Mouse (Mus musculus) liver, embryonic 14.5 days (tissue): Measurements from ENCODE around the gene Slc26a1. TPM values are rescaled to one million over a fixed set of nuclear protein-coding genes. Genes with fewer than 3 reads are reported as not detected.
A peak's percentile ranks its signal among the peaks of the same experiment; 100 is the strongest.

Experiments
- ATAC-seq: fragments of 200-750 bp; cut with Nextera tagmentation; 2 replicates; pipeline ENCODE4 v1.8.0; 2017; ENCODE audit warnings: moderate number of reproducible peaks, mild to moderate bottlenecking, moderate library complexity; ENCODE audit not compliant: insufficient read depth
- DNase-seq, 3 experiments: peaks; one replicate each; pipeline ENCODE4 v3.0.0-alpha.2; 2012 to 2013; ENCODE audit warnings: low read depth in 3 of 3, low spot score in 3 of 3
- H3K27ac ChIP-seq: fragments of 300-500 bp; sonication (generic); 2 replicates; pipeline ENCODE4 v1.5.1; 2014; ENCODE audit warnings: moderate library complexity, mild to moderate bottlenecking, control low read depth, inconsistent platforms
- H3K27me3 ChIP-seq: fragments of 300-500 bp; sonication (generic); 2 replicates; pipeline ENCODE4 v1.6.1; 2014; ENCODE audit warnings: mild to moderate bottlenecking, low read length, moderate library complexity; ENCODE audit not compliant: control insufficient read depth, insufficient read depth
- H3K36me3 ChIP-seq: fragments of 300-500 bp; sonication (generic); replicated peaks from 2 replicates; pipeline ENCODE4 v1.6.1; 2014; ENCODE audit warnings: low read depth; ENCODE audit not compliant: control insufficient read depth, insufficient read depth
- H3K4me1 ChIP-seq, 2 experiments: fragments of 200-500 bp in 1 of 2; fragments of 300-500 bp in 1 of 2; sonication (generic) in 1 of 2; replicated peaks; 2 replicates each; pipeline ENCODE4 v1.6.1; 2012 to 2014; ENCODE audit warnings: antibody characterized with exemption in 1 of 2, inconsistent platforms in 1 of 2, low read length in 1 of 2; ENCODE audit not compliant: control insufficient read depth in 2 of 2, insufficient read depth in 2 of 2
- H3K4me2 ChIP-seq: fragments of 300-500 bp; sonication (generic); 2 replicates; pipeline ENCODE4 v1.6.1; 2014; ENCODE audit warnings: low read depth, mild to moderate bottlenecking, control low read depth, moderate library complexity
- H3K4me3 ChIP-seq, 2 experiments: fragments of 200-500 bp in 1 of 2; fragments of 300-500 bp in 1 of 2; sonication (generic) in 1 of 2; 2 replicates each; pipeline ENCODE4 v1.5.1; 2012 to 2014; ENCODE audit warnings: low read depth in 2 of 2, low read length in 2 of 2, mild to moderate bottlenecking in 2 of 2, control low read depth in 1 of 2, inconsistent platforms in 1 of 2, moderate library complexity in 1 of 2; ENCODE audit not compliant: insufficient read depth in 1 of 2
- H3K9ac ChIP-seq: fragments of 300-500 bp; sonication (generic); replicated peaks from 2 replicates; pipeline ENCODE4 v1.6.1; 2014; ENCODE audit warnings: mild to moderate bottlenecking, control low read depth, moderate library complexity
- H3K9me3 ChIP-seq: fragments of 300-500 bp; sonication (generic); 2 replicates; pipeline ENCODE4 v1.6.1; 2016; ENCODE audit warnings: low read length, mixed read lengths; ENCODE audit not compliant: control insufficient read depth
- CTCF ChIP-seq: IDR thresholded peaks from 2 replicates; pipeline ENCODE4 v1.5.1; 2016; ENCODE audit warnings: antibody characterized with exemption, low read depth, control low read depth
- EP300 ChIP-seq: IDR thresholded peaks from 2 replicates; pipeline ENCODE4 v1.6.1; 2016; ENCODE audit warnings: antibody characterized with exemption, low read depth
- WGBS: fragments of 180-500 bp; shearing (Covaris S2); extraction: QIAGEN DNeasy Blood & Tissue Kit; methylation state at CpG from one replicate; pipeline ENCODE4 v1.1.7; 2014; ENCODE audit not compliant: insufficient replicate concordance; 5-methylcytosine and 5-hydroxymethylcytosine counted together
- polyA plus RNA-seq, 2 experiments: library from polyadenylated mRNA; depleted of rRNA in 1 of 2; stranded (reverse) in 1 of 2; unstranded in 1 of 2; fragments of >200 nt; fragmentation: Nextera tagmentation in 1 of 2; extraction: Ambion mirVana in 1 of 2; gene quantifications; 2 replicates each; pipeline versions ENCODE4 v1.2.1 to v1.2.3; 2012 to 2014

The Slc26a1 gene
- polyA plus RNA-seq, 2 experiments: 12.6 to 15.3 TPM

GRCm38 (mm10) chr5:108678296-108678854 lies 3.0 kb upstream of the Slc26a1 start:
- H3K9me3 ChIP-seq: no peaks in the 10 kb centered on the region
- H3K4me2 ChIP-seq: no peak overlapping the region
- no peak overlapping the region for H3K4me3 ChIP-seq
- H3K27me3 ChIP-seq: no peaks in the 10 kb centered on the region
- 0 out of 2 replicates have a peak overlapping the region, but pooled peaks have one; percentile 27 for H3K9ac ChIP-seq
- H3K4me1 ChIP-seq: peaks cover 35 to 44% of the 10 kb centered on the region in 2 experiments
- WGBS: 78% methylated on average over 6 of the region's 6 CpGs
- TF ChIP-seq EP300 (no peak), CTCF (no peak)
- peak overlapping the region; percentile 39 for H3K27ac ChIP-seq
- peaks cover 6% of the 10 kb centered on the region for H3K36me3 ChIP-seq
- DNase-seq (no peak), ATAC-seq (no peak)

GRCm38 (mm10) chr5:108677605-108678295 lies 2.4 kb upstream of the Slc26a1 start:
- H3K4me3 ChIP-seq: peak overlapping the region; percentile 10 to 42
- H3K9ac ChIP-seq: peak overlapping the region; percentile 84
- H3K9me3 ChIP-seq: no peaks in the 10 kb centered on the region
- peak overlapping the region; percentile 68 for H3K27ac ChIP-seq
- peak overlapping the region; percentile 88 for H3K4me2 ChIP-seq
- peaks cover 35 to 44% of the 10 kb centered on the region in 2 experiments for H3K4me1 ChIP-seq
- no peaks in the 10 kb centered on the region for H3K27me3 ChIP-seq
- 11% methylated on average over 25 of the region's 25 CpGs for WGBS
- DNase-seq: no peak
- H3K36me3 ChIP-seq: peaks cover 9% of the 10 kb centered on the region
- peak; percentile 47 for ATAC-seq
- peak; percentile 9; the same call in 1 of the 2 replicates for TF ChIP-seq CTCF
- TF ChIP-seq EP300: no peak

GRCm38 (mm10) chr5:108676772-108677498 lies 1.6 kb upstream of the Slc26a1 start:
- H3K36me3 ChIP-seq: peaks cover 13% of the 10 kb centered on the region
- ATAC-seq (peak; percentile 78), DNase-seq (peak in 1 of 3 experiments; percentile 67)
- H3K4me2 ChIP-seq: peak overlapping the region; percentile 88
- H3K27me3 ChIP-seq: no peaks in the 10 kb centered on the region
- H3K9ac ChIP-seq: peak overlapping the region; percentile 84
- no peaks in the 10 kb centered on the region for H3K9me3 ChIP-seq
- peak; percentile 57 for TF ChIP-seq CTCF
- TF ChIP-seq EP300: peak; percentile 70
- 3% methylated on average over 5 of the region's 5 CpGs for WGBS
- H3K27ac ChIP-seq: peak overlapping the region; percentile 68
- peaks cover 35 to 44% of the 10 kb centered on the region in 2 experiments for H3K4me1 ChIP-seq
- peak overlapping the region; percentile 22 to 42; a peak in 3 of 4 replicates for H3K4me3 ChIP-seq

- no peak for ATAC-seq
- peak overlapping the region; percentile 68 for H3K27ac ChIP-seq
- H3K4me3 ChIP-seq: peak overlapping the region; percentile 56 to 62
- peak overlapping the region; percentile 84 for H3K9ac ChIP-seq
- DNase-seq: no peak
- H3K4me1 ChIP-seq: peaks cover 35 to 49% of the 10 kb centered on the region in 2 experiments
- H3K27me3 ChIP-seq: no peaks in the 10 kb centered on the region
- TF ChIP-seq CTCF: no peak
- TF ChIP-seq EP300: no peak
- no peaks in the 10 kb centered on the region for H3K9me3 ChIP-seq
- H3K4me2 ChIP-seq: peak overlapping the region; percentile 88
- WGBS: 40% methylated on average over 2 of the region's 2 CpGs
- peaks cover 19% of the 10 kb centered on the region for H3K36me3 ChIP-seq
Measured at GRCm38 (mm10) chr5:108674624-108675023, 745 bp downstream of the Slc26a1 start.

GRCm38 (mm10) chr5:108671757-108672156 lies 3.6 kb downstream of the Slc26a1 start:
- Histone ChIP-seq H3K27ac (no peak overlapping the region), H3K4me1 (peaks cover 26 to 46% of the 10 kb centered on the region in 2 experiments)

More at GRCm38 (mm10) chr5:108671757-108672156, 3.6 kb downstream of the Slc26a1 start:
- DNase-seq (no peak), ATAC-seq (no peak)
- WGBS: 88% methylated on average over 12 of the region's 12 CpGs
- TF ChIP-seq EP300 (no peak), CTCF (peak; percentile 53)
- Histone ChIP-seq H3K4me2 (no peak overlapping the region), H3K9ac (no peak overlapping the region), H3K9me3 (no peaks in the 10 kb centered on the region), H3K4me3 (no peak overlapping the region), H3K36me3 (peaks cover 19% of the 10 kb centered on the region), H3K27me3 (no peaks in the 10 kb centered on the region)
